In the genomic region with DNA sequence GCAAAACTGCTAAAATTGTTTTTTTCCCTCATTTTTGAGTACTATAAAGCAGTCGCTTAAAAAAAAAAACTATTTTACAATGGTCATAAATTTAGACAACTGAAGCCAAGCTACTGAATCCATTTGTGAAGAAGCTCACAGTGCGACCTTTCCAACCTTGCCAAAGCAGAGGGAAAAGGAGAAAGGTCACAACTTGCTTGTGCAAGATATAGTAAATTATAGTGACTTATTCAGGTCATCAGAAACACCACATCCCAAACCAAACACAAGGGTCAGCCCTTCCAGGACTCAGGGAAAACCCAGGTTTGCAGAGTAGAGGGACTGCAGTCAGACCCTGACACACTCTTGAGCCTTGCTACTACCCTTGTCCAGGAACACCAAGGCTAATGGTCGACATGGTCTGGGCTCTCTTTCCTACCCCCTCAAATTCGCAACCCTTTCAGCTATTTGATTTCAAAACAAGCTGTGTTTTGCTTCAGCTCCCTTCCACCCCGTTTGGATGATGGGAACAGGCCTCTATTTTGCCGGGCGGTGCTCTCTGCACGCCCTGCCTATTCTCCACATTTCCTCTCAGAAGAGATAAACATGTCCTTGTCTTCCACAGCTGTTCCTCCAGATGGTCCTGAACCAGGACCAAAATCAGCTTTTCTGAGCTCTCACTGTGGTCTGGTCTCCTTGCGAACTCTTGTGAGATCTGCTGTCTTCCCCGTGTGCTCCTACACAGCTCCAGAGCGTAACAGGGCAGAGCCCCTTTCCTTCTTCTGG, we compare ENCODE assay signal across 10 mouse cellular contexts.
A peak's percentile ranks its signal among the peaks of the same experiment; 100 is the strongest.
DNase-seq lines count a peak whose midpoint lies in the region; ATAC-seq and TF ChIP-seq lines count a peak whose summit lies in the region.
"Had no signal": no experiment of that assay in that cellular context is flagged by ENCODE, and none has a peak within 500 bp of the region (broad histone marks: within the 10 kb centered on the region; RNA-seq: fewer than 3 reads in every experiment).

No protein-coding gene starts in this region.

- H3K4me1 ChIP-seq in lung, adult 2 months (ENCODE audit: control insufficient read depth, insufficient read depth, low read length): peaks cover 5% of the 10 kb centered on the region; the same call in 1 of the 2 replicates
- 0 out of 2 replicates have a peak, but pooled peaks cover 2% of the 10 kb centered on the region for H3K4me1 ChIP-seq in intestine, embryonic 15.5 days (replicated peaks)
- peaks cover 10% of the 10 kb centered on the region for H3K4me1 ChIP-seq in hindbrain, embryonic 10.5 days (replicated peaks)
- H3K4me1 ChIP-seq: liver, embryonic 13.5 days had no signal

- no peak for TF ChIP-seq POLR2A in lung, adult 2 months (IDR thresholded peaks at IDR 0.05; ENCODE audit: borderline replicate concordance, extremely low read depth, low read depth, low read length)

- no peak overlapping the region for H3K9ac ChIP-seq in intestine, embryonic 15.5 days
- H3K9ac ChIP-seq: liver, embryonic 13.5 days had no signal

- ATAC-seq in intestine, embryonic 15.5 days: peak; percentile 36

- H3K4me2 ChIP-seq in intestine, embryonic 15.5 days (replicated peaks): no peak overlapping the region
- H3K4me2 ChIP-seq: liver, embryonic 13.5 days had no signal

- peak; percentile 15 for DNase-seq in lung, adult 2 months
- no peak for DNase-seq in lung, postnatal 14 days
- peak; percentile 21 to 24 for DNase-seq in layer of hippocampus, postnatal 25 days (ENCODE audit: extremely low spot score in 1 of 2, low spot score in 1 of 2)
- DNase-seq in ovary, postnatal 14 days (ENCODE audit: low spot score): peak; percentile 10
- DNase-seq in retina, embryonic 14.5 days (ENCODE audit: low spot score): no peak
- no peak for DNase-seq in spleen, postnatal 36 days (ENCODE audit: low spot score in 2 of 2)
- DNase-seq in hindbrain, embryonic 10.5 days (ENCODE audit: low spot score): no peak
- DNase-seq: liver, embryonic 13.5 days had no signal

- H3K9me3 ChIP-seq in intestine, embryonic 15.5 days: no peaks in the 10 kb centered on the region
- no peaks in the 10 kb centered on the region for H3K9me3 ChIP-seq in hindbrain, embryonic 10.5 days
- H3K9me3 ChIP-seq: liver, embryonic 13.5 days had no signal

- H3K4me3 ChIP-seq in lung, adult 2 months (replicated peaks; ENCODE audit: extremely low read depth, low read depth, low read length): no peak overlapping the region
- no peak overlapping the region for H3K4me3 ChIP-seq in intestine, embryonic 15.5 days (replicated peaks)
- no peak overlapping the region for H3K4me3 ChIP-seq in hindbrain, embryonic 10.5 days
- H3K4me3 ChIP-seq: erythroblast, embryonic 14.5 days; liver, embryonic 13.5 days had no signal

- H3K27me3 ChIP-seq in intestine, embryonic 15.5 days (replicated peaks): no peaks in the 10 kb centered on the region
- no peaks in the 10 kb centered on the region for H3K27me3 ChIP-seq in hindbrain, embryonic 10.5 days (ENCODE audit: insufficient read depth, poor library complexity, severe bottlenecking)
- H3K27me3 ChIP-seq: liver, embryonic 13.5 days had no signal

- peak overlapping the region; percentile 23; the same call in 1 of the 2 replicates for H3K27ac ChIP-seq in intestine, embryonic 15.5 days
- no peak overlapping the region for H3K27ac ChIP-seq in hindbrain, embryonic 10.5 days
- H3K27ac ChIP-seq: liver, embryonic 13.5 days had no signal

- H3K36me3 ChIP-seq in intestine, embryonic 15.5 days: no peaks in the 10 kb centered on the region
- H3K36me3 ChIP-seq in hindbrain, embryonic 10.5 days: no peaks in the 10 kb centered on the region
- H3K36me3 ChIP-seq: liver, embryonic 13.5 days had no signal

- WGBS in lung, adult 2 months: 59% methylated on average over 11 of the region's 11 CpGs
- 44% methylated on average over 11 of the region's 11 CpGs for WGBS in intestine, embryonic 15.5 days
- WGBS in hindbrain, embryonic 10.5 days: 73% methylated on average over 11 of the region's 11 CpGs

- TF ChIP-seq CTCF in lung, adult 2 months (IDR thresholded peaks at IDR 0.05; ENCODE audit: insufficient read depth, low read length): no peak

Comparison
In these comparisons a context has a peak if more than half of its experiments do, and no peak if none do; other contexts are left out.
1. DNase-seq: peak in lung, adult 2 months (single experiment), layer of hippocampus, postnatal 25 days (2 of 2) and ovary, postnatal 14 days (single experiment); none in lung, postnatal 14 days (single experiment), retina, embryonic 14.5 days (single experiment), spleen, postnatal 36 days (0 of 2) and hindbrain, embryonic 10.5 days (single experiment).